Mouse (Mus musculus) forebrain, embryonic 13.5 days (tissue): ENCODE data around the gene Rpgrip1l. TPM values are rescaled to one million over a fixed set of nuclear protein-coding genes. Genes with fewer than 3 reads are reported as not detected.

ENCODE experiments used
- ATAC-seq: fragments of 200-750 bp; cut with Nextera tagmentation; 2 replicates; pipeline ENCODE4 v1.8.0; 2017
- H3K27ac ChIP-seq: fragments of 300-500 bp; sonication (generic); 2 replicates; pipeline ENCODE4 v1.5.1; 2015; ENCODE audit warnings: inconsistent platforms, mild to moderate bottlenecking, moderate library complexity
- H3K27me3 ChIP-seq: fragments of 300-500 bp; sonication (generic); 2 replicates; pipeline ENCODE4 v1.6.1; 2015; ENCODE audit warnings: mild to moderate bottlenecking, inconsistent platforms
- H3K36me3 ChIP-seq: fragments of 300-500 bp; sonication (generic); 2 replicates; pipeline ENCODE4 v1.6.1; 2015; ENCODE audit warnings: mild to moderate bottlenecking, inconsistent platforms; ENCODE audit not compliant: poor library complexity, severe bottlenecking
- H3K4me1 ChIP-seq: fragments of 300-500 bp; sonication (generic); 2 replicates; pipeline ENCODE4 v1.6.1; 2015; ENCODE audit warnings: inconsistent platforms
- H3K4me2 ChIP-seq: fragments of 300-500 bp; sonication (generic); 2 replicates; pipeline ENCODE4 v1.6.1; 2015; ENCODE audit warnings: inconsistent platforms, mild to moderate bottlenecking, moderate library complexity
- H3K4me3 ChIP-seq: fragments of 300-500 bp; sonication (generic); 2 replicates; pipeline ENCODE4 v1.5.1; 2015; ENCODE audit warnings: mild to moderate bottlenecking, inconsistent platforms
- H3K9ac ChIP-seq: fragments of 300-500 bp; sonication (generic); 2 replicates; pipeline ENCODE4 v1.6.1; 2015; ENCODE audit warnings: mild to moderate bottlenecking, inconsistent platforms
- H3K9me3 ChIP-seq: fragments of 300-500 bp; sonication (generic); replicated peaks from 2 replicates; pipeline ENCODE4 v1.6.1; 2016; ENCODE audit warnings: inconsistent platforms
- WGBS: fragments of 180-500 bp; shearing (Covaris S2); methylation state at CpG from one replicate; pipeline ENCODE4 v1.1.7; 2015; 5-methylcytosine and 5-hydroxymethylcytosine counted together
- polyA plus RNA-seq: library from polyadenylated mRNA; unstranded; fragments of >200 nt; fragmentation: Nextera tagmentation; extraction: Ambion mirVana; gene quantifications from 2 replicates; pipeline ENCODE4 v1.2.1, GENCODE M21; 2015

The Rpgrip1l gene
- polyA plus RNA-seq, 1 experiment from 2014 or later: 15.7 TPM

DNA sequence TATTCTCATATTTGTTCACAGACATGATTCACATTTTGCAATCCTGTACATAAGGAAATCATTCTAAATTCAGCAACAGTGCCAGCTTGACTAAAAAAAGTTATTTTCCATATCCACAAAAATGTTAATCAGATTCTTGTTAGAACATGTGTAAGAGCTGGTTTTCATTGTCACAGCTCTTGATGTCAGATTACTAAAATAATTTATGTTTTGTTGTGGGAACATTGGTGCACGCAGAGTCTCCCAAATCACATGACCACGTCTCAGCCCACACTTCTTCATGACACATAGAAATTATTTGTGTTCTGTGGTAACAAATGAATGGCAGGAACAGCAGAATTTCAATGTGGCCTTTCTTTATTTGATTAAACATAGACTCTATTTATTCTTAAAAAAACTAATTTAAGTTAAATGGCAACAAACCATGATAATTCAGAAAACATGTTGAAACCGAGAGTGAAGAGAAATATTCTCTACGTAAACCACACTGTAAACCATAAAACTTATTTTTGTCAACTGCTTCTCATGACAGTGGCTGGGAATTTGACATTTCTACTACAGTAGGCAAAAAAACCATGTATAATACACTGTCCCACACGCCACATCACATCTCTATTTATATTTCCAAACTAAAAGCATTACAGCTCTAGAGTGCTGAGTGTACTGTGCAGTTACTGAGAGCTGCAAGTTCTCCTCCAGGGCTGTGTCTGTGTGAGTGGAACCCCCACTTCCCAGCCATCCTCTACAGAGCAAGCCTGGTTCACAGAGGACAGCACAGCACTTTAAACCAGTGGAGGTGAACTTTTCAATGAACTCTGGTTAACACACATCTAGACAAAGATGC, 95.8 kb downstream of the Rpgrip1l start:
- Histone ChIP-seq H3K36me3 (no peaks in the 10 kb centered on the region), H3K9ac (no peak overlapping the region), H3K4me1 (no peaks in the 10 kb centered on the region), H3K4me3 (no peak overlapping the region), H3K27me3 (no peaks in the 10 kb centered on the region), H3K4me2 (no peak overlapping the region), H3K27ac (no peak overlapping the region), H3K9me3 (no peaks in the 10 kb centered on the region)
- 91% methylated on average over 5 of the region's 5 CpGs for WGBS
- no peak for ATAC-seq

DNA sequence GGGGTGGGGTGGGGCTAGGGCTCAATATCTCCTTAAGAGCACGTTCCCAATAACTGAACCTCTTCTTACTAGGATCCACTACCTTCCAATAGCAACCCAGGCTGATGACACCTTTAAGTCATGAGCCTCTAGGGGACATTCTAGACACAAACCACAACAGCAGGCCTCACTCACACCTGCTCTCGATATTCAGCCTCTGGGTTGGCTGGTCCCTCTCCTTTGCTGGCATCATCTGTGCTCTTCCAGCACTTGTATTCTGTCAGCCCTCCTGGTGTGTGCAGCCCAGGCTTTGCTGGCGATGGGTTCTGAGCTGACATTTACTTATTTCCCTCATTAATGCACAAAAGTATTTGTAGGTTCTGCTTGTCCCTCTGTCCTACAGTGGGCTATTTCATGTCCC, 98.8 kb downstream of the Rpgrip1l start:
- Histone ChIP-seq H3K27ac (no peak overlapping the region), H3K4me2 (no peak overlapping the region), H3K27me3 (no peaks in the 10 kb centered on the region), H3K9me3 (no peaks in the 10 kb centered on the region), H3K4me3 (no peak overlapping the region), H3K9ac (no peak overlapping the region), H3K36me3 (no peaks in the 10 kb centered on the region), H3K4me1 (no peaks in the 10 kb centered on the region)
- no peak for ATAC-seq
- WGBS: 68% methylated on average over 3 of the region's 3 CpGs

DNA sequence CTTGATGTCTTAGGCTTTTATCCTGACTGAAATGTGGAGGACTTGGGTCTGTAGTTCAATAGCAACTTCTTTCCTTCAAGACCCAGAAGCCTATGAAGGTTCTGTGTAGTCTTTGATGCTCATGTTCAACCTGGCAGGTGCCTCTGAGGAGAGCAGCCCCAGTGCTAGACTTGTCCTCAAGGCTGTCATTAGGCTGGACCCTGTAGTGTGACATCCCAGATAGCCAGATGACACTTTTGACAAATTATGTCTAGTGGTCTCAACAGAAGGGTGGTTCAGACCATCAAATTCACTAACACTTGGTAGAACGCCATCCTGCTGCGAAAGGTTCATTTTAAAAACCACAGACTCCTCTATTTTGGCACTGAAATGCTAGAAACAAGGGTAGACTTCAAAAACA, 100.1 kb downstream of the Rpgrip1l start:
- Histone ChIP-seq H3K4me3 (no peak overlapping the region), H3K9ac (no peak overlapping the region), H3K4me2 (no peak overlapping the region), H3K4me1 (no peaks in the 10 kb centered on the region), H3K27me3 (no peaks in the 10 kb centered on the region), H3K9me3 (no peaks in the 10 kb centered on the region), H3K27ac (no peak overlapping the region), H3K36me3 (no peaks in the 10 kb centered on the region)
- 99% methylated on average over 2 of the region's 2 CpGs for WGBS
- no peak for ATAC-seq

DNA sequence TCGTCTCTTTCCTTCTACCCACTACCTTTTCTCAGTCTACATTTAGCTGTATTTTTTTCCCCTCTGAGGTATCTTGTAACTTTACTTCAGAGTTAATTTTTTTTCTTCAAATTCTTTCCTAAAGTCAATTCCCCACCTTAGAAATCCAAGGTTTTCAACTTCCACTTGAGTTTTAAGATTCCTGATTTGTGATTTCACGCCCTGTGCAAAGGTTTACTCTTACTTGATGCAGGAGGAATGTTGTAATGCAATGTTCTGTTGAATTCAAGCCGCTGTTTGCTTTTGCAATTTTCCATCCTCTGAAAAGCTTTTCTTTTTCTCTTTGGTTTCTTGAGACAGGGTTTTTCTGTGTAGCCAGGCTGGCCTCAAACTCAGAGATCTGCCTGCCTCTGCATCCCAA, 103.4 kb downstream of the Rpgrip1l start:
- no peak overlapping the region for H3K4me3 ChIP-seq
- H3K4me2 ChIP-seq: no peak overlapping the region
- 85% methylated on average over 3 of the region's 3 CpGs for WGBS
- ATAC-seq: no peak
- H3K9ac ChIP-seq: no peak overlapping the region
- no peaks in the 10 kb centered on the region for H3K27me3 ChIP-seq
- no peaks in the 10 kb centered on the region for H3K4me1 ChIP-seq
- H3K27ac ChIP-seq: no peak overlapping the region
- no peaks in the 10 kb centered on the region for H3K9me3 ChIP-seq
- no peaks in the 10 kb centered on the region for H3K36me3 ChIP-seq

DNA sequence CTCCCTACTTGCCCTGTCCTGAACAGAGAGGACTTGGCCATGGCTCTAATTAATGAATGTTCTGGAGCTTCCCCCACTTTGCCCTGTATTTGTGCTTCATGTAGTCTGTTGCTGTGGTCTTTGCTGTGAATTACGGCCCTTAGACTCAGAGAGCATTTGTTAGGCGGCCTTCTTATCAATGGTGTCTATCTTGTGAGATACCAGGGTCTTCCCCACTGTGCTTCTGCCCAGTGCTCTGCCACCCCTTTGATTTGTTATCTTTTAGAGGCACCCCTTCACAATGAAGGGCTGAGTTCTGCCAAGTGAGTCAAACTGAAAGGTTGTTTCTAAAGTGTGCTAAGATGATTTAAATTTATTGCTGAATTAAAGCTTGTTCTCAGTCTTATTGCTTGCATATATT, 105.4 kb downstream of the Rpgrip1l start:
- H3K4me2 ChIP-seq: no peak overlapping the region
- H3K4me1 ChIP-seq: no peaks in the 10 kb centered on the region
- H3K27ac ChIP-seq: no peak overlapping the region
- H3K36me3 ChIP-seq: no peaks in the 10 kb centered on the region
- no peak overlapping the region for H3K4me3 ChIP-seq
- H3K9me3 ChIP-seq: no peaks in the 10 kb centered on the region
- H3K27me3 ChIP-seq: no peaks in the 10 kb centered on the region
- WGBS: 84% methylated on average over 2 of the region's 2 CpGs
- H3K9ac ChIP-seq: no peak overlapping the region
- ATAC-seq: no peak

DNA sequence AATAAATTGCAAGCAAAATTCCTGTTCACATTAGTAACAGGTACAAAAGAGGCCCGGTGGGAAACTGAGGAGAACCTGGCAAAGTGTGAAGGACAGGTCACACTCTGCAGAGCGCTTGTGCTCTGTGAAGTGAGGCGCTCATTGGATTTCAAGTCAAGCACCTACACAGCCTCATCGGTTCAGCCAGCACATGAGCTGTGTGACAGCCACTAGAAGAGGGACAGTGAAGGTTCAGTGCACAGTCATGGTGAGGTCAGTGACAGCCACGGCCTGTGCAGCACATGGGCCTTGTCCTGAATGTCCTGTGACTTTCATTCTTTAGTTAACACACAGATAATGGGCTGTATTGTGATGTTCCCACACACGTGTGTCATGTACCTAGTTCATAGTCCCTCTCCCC, 107.2 kb downstream of the Rpgrip1l start:
- Histone ChIP-seq H3K36me3 (no peaks in the 10 kb centered on the region), H3K9me3 (no peaks in the 10 kb centered on the region), H3K4me2 (no peak overlapping the region), H3K4me1 (no peaks in the 10 kb centered on the region), H3K27ac (no peak overlapping the region), H3K27me3 (no peaks in the 10 kb centered on the region), H3K4me3 (no peak overlapping the region), H3K9ac (no peak overlapping the region)
- WGBS: 87% methylated on average over 6 of the region's 6 CpGs
- ATAC-seq: no peak

DNA sequence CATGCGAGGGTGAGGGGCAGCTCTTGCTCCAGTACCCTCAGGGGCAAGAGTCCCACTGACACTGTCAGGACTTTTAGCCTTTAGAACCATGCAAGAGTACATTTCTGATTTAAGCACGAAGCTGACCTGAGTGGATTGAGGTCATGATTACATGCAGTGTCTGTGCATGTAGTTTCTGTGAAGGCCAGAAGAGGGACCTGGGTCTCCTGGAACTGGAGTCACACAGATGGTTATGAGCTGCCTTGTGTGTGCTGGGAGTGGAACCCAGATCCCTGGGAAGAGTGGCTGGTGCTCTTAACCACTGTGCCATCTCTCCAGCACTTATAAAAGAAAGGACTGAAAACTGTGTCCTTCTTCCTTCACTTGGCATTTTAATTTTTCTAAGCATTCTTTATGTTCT, 111.9 kb downstream of the Rpgrip1l start:
- Histone ChIP-seq H3K9me3 (no peaks in the 10 kb centered on the region), H3K9ac (no peak overlapping the region), H3K36me3 (no peaks in the 10 kb centered on the region), H3K4me1 (no peaks in the 10 kb centered on the region), H3K4me3 (no peak overlapping the region), H3K4me2 (no peak overlapping the region), H3K27me3 (no peaks in the 10 kb centered on the region), H3K27ac (no peak overlapping the region)
- WGBS: 81% methylated on average over 2 of the region's 2 CpGs
- no peak for ATAC-seq

DNA sequence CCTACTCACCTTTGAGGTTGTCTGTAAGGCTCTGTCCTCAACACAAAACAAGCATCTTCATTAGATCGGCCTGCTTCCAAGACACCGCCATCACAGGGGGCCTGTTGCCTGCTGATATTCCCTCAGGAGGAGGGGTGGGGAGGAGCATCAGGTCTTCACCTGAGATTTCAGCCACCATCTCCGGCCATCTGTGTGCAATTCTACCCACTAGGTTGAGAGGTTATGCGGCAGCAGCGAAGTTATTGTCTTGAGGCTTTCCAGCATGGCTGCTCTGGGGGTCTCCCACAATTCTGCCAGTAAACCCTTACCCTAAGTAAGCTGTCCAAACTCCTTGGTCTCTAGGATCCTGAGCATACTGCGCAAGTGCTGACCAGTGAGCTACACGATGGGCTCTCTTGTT, 113.2 kb downstream of the Rpgrip1l start, which contains the start of gene Aktip:
Gene Aktip (minus strand): TSS at position 101 of the 400 bp plus-strand sequence.
- no peaks in the 10 kb centered on the region for H3K9me3 ChIP-seq
- H3K4me1 ChIP-seq: no peaks in the 10 kb centered on the region
- H3K4me2 ChIP-seq: no peak within 1 kb of the TSS
- WGBS: 92% methylated on average over 7 of the region's 7 CpGs
- no peak within 1 kb of the TSS for H3K27ac ChIP-seq
- 0 out of 2 replicates have a peak, but pooled peaks cover 5% of the 10 kb centered on the region for H3K27me3 ChIP-seq
- no peak for ATAC-seq
- H3K9ac ChIP-seq: no peak within 1 kb of the TSS
- H3K4me3 ChIP-seq: no peak within 1 kb of the TSS
- no peaks in the 10 kb centered on the region for H3K36me3 ChIP-seq

DNA sequence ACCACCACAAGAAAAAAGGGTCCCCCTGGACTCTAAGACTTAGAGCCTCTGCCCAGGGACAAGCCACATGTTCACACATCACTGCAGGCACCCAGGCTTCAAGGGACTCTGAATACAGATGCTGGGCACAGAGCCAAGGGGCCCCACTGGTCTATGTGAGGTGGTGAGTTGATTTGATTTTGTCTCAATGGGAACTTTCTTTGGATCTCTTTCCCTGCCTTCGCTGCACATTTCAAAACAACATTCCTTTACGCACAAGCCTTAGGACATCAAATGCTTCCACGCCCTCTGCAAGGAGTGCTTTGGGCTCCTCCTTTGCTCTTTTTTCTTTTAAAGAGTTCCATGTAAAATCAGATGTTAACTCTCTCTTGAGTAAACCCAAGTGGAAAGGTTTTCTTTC, 115.0 kb downstream of the Rpgrip1l start:
- no peaks in the 10 kb centered on the region for H3K4me1 ChIP-seq
- H3K9ac ChIP-seq: no peak overlapping the region
- H3K4me2 ChIP-seq: no peak overlapping the region
- H3K36me3 ChIP-seq: no peaks in the 10 kb centered on the region
- no peak overlapping the region for H3K27ac ChIP-seq
- WGBS: 36% methylated on average over 3 of the region's 3 CpGs
- no peaks in the 10 kb centered on the region for H3K9me3 ChIP-seq
- ATAC-seq: no peak
- no peak overlapping the region for H3K4me3 ChIP-seq
- H3K27me3 ChIP-seq: peaks cover 16% of the 10 kb centered on the region

DNA sequence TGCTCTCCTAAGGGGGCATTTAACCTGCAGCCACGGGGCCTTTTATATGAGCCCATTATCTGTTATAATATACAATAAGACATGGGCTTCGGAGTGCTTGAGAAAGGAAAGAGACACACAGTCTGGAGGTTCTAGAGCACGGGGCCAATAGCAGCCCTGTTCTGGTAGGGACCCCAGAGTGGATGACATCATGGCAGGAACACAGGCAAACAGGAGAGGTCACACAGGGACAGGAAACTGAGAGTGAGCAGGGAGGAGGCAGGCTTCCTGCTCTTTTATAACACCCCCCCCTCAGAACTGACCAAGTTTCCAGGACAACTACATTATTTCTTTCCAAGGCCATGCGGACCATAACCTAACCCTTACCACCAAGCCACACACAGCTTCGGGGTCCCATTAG, 115.8 kb downstream of the Rpgrip1l start:
- 87% methylated on average over 5 of the region's 5 CpGs for WGBS
- peaks cover 20% of the 10 kb centered on the region for H3K27me3 ChIP-seq
- H3K27ac ChIP-seq: no peak overlapping the region
- no peak overlapping the region for H3K9ac ChIP-seq
- no peak overlapping the region for H3K4me2 ChIP-seq
- H3K4me1 ChIP-seq: no peaks in the 10 kb centered on the region
- no peaks in the 10 kb centered on the region for H3K9me3 ChIP-seq
- no peak overlapping the region for H3K4me3 ChIP-seq
- ATAC-seq: no peak
- H3K36me3 ChIP-seq: no peaks in the 10 kb centered on the region

DNA sequence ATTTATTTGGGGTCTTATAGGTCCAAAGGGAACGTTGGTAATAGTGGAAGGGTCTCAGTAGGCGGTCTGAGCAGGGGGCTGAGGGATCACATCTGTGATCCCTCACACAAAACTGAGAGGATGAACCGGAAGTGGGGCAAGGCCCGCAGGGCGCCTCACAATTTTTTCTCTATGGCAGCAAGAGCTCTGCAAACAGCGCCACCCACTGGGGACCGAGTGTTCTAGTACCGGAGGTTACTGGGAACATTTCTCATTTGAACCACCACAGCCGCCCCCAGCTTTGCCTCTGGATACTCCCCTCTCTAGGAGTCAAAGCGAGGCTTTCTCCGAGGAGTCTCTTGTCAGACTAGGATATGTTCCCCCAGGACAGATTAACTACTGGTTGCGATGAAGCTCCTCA, 116.4 kb downstream of the Rpgrip1l start:
- no peaks in the 10 kb centered on the region for H3K36me3 ChIP-seq
- peaks cover 26% of the 10 kb centered on the region for H3K27me3 ChIP-seq
- H3K9me3 ChIP-seq: no peaks in the 10 kb centered on the region

DNA sequence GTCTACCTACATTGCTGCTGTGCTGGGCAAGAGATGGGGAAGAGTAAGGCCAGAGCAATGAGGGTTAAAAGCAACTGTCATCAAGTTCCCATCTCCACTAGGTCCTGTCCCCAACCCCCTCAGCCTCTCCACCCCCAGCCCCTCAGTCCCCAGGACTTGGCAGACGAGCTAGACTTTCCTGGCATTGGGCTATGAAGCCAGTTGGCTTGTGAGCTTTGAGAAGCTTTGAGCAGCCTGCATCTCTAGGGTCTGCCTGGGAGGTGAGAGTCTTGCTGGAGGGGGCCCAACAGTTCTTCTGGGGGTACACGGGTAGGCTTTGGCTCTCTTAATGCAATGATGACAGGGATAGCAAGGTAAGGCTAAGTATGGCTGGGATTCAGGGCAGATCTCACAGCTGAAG, 119.0 kb downstream of the Rpgrip1l start:
- H3K4me2 ChIP-seq: no peak overlapping the region
- H3K9me3 ChIP-seq: no peaks in the 10 kb centered on the region
- peaks cover 5% of the 10 kb centered on the region for H3K4me1 ChIP-seq
- no peak overlapping the region for H3K9ac ChIP-seq
- no peak overlapping the region for H3K4me3 ChIP-seq
- no peak overlapping the region for H3K27ac ChIP-seq
- 80% methylated on average over 2 of the region's 2 CpGs for WGBS
- no peaks in the 10 kb centered on the region for H3K36me3 ChIP-seq
- peaks cover 44% of the 10 kb centered on the region for H3K27me3 ChIP-seq
- ATAC-seq: no peak

More for the DNA sequence above, 116.4 kb downstream of the Rpgrip1l start:
- no peak overlapping the region for H3K27ac ChIP-seq
- 79% methylated on average over 12 of the region's 12 CpGs for WGBS
- no peaks in the 10 kb centered on the region for H3K4me1 ChIP-seq
- ATAC-seq: no peak
- no peak overlapping the region for H3K9ac ChIP-seq
- no peak overlapping the region for H3K4me2 ChIP-seq
- H3K4me3 ChIP-seq: no peak overlapping the region

DNA sequence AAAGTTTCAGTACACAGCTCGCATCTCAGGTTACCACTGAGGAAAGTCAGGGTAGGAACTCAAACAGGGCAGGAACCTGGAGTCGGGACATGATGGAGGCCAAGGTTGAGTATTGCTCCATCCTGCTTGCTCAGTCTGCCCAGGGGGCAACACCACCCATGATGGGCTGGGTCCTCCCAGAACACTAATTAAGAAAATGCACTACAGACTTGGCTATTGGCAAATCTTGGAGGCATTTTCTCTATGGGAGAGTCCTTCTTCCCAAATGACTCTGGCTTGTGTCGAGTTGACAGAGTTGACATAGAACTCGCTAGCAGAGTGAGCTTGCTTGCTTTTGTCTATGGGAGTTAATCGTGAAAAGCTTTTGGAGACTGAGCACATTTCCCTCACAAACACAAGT, 120.1 kb downstream of the Rpgrip1l start:
- H3K4me1 ChIP-seq: peaks cover 5% of the 10 kb centered on the region
- 86% methylated on average over 5 of the region's 5 CpGs for WGBS
- H3K9me3 ChIP-seq: no peaks in the 10 kb centered on the region

More for the DNA sequence above, 120.1 kb downstream of the Rpgrip1l start:
- H3K36me3 ChIP-seq: no peaks in the 10 kb centered on the region
- peaks cover 53% of the 10 kb centered on the region for H3K27me3 ChIP-seq
- no peak overlapping the region for H3K27ac ChIP-seq
- no peak overlapping the region for H3K4me3 ChIP-seq
- H3K9ac ChIP-seq: no peak overlapping the region
- H3K4me2 ChIP-seq: no peak overlapping the region
- ATAC-seq: no peak
